Mouse (Mus musculus): Measurements from ENCODE around the gene Mepce.

DNA sequence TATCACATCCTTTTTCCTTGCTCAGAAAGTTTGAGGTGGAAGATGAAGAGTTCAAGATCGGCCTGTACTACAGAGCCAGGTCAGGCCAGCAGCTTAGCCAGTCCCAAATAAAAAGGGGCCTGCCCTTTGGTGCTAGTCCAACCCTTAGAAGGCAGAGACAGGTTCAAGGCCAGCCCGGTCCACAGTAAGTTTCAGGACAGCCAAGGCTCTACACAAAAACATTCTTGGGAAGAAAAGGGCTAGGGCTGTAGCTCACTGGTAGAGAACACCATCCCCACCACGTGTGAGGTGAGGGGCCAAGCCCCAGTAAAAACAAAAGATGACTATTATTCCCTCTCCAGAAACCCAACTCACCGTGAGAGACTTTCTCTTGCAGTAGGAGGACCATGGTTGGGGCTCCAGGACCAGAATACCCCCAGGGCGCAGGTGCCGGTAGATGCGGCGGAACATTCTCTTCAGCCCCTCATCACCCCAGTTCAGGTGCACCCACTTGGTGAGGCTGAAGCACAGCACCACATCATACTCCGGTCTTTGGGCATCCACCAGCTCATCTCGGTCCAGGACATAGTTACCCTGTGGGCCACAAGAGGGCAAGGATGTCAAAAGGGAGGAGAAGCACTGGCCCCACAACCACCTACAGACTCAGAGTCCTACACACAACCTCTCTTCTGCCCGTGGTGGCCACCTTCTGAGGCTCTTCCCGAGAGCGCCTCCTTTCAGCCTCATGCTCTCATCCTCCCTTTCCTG lies 4.5 kb downstream of the Mepce start:
- no peak for TF ChIP-seq CTCF (IDR thresholded peaks at IDR 0.05; ENCODE audit: low read depth)
- TF ChIP-seq EP300 (IDR thresholded peaks at IDR 0.05; ENCODE audit: low read depth), result no peak
